Mouse (Mus musculus) kidney, postnatal 4 days (tissue): ENCODE data around the gene Nt5c2.

ENCODE experiments used
- DNase-seq, 2 experiments: peaks; one replicate each; pipeline ENCODE4 v3.0.0; 2021; ENCODE audit warnings: mixed read lengths in 2 of 2

Nt5c2 gene

GRCm38 (mm10) chr19:46963440-46963839 lies 51.5 kb downstream of the Nt5c2 start:
- DNase-seq = no peak

GRCm38 (mm10) chr19:46962841-46963240 lies 52.1 kb downstream of the Nt5c2 start:
- DNase-seq = peak in 1 of 2 experiments; percentile 26

DNA sequence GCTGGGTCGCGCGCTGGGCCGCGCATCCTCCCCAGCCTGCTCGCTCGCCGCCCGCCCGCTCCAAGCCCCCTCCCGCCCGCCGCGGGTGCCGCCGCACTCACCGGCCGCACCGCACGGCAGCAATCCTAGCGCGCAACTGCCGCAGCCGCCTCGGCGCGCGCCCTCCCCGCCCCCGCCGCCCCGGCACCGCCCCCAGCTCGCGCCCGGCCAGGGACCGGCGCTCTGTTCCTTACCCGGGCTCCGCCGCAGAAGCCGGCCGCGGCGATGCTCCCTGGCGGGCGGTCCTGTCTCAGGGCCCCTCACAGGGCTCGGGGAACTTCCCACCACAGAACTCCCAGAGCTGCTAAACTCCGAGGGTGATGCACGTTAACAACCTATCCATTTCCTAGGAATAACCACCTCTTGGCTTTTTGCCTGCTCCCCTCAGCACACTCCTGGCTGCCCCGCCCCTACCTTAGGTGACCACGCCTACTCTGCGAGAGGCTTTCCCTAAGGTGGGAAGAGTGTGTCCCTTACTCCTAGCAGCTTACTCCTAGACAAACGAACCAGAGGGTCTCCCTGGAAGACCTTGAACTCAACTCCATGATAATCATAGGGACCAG lies 52.7 kb downstream of the Nt5c2 start:
- DNase-seq = peak; percentile 85 to 92

- DNase-seq = peak; percentile 85 to 90
These were observed 53.3 kb downstream of the Nt5c2 start for GRCm38 (mm10) chr19:46961652-46962051.

GRCm38 (mm10) chr19:46961047-46961651 lies 53.8 kb downstream of the Nt5c2 start:
- DNase-seq = no peak

GRCm38 (mm10) chr19:46960101-46961046 lies 54.6 kb downstream of the Nt5c2 start:
- no peak for DNase-seq

GRCm38 (mm10) chr19:46959536-46959935 lies 55.4 kb downstream of the Nt5c2 start:
- no peak for DNase-seq

DNA sequence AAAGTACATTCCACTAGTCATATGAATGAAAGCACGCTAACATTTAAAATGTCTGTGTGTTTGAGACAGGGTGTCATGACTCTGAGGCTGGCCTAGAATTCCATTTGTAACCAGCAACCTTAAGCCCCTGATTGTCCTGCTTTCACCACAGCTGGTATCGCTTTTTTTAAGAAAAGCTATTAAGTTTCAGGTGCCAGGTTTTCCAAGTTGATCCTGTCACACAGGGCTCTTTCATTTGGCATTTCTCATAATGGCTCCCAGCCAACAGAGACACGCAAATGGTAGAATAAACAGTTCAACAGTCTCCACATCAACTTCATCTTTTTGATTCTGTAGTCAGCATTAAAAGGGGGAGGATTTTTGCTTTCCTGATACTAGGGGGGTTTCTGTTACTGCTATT lies 56.4 kb downstream of the Nt5c2 start:
- DNase-seq = no peak

- no peak for DNase-seq
These were observed 57.0 kb downstream of the Nt5c2 start for GRCm38 (mm10) chr19:46957971-46958370.

DNA sequence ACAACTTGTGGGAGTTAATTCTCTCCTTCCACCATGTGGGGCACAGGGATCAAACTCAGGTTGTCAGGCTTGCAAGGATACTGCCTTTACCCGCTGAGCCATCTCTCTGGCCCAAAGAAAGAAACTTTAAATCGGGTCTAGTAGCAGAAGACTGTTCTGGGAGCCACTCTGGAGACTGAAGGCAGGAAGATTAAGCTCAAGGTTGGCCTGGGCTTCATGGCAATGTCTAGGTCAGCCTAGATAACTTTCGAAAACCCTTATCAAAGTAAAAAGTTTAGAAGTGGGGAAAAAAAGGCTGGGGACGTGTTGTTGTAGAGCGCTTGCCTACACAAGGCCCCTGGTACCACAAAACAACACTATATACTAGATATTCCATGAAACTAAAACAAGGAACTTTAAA lies 58.0 kb downstream of the Nt5c2 start:
- DNase-seq = no peak

- no peak for DNase-seq
These were observed 58.5 kb downstream of the Nt5c2 start for GRCm38 (mm10) chr19:46956410-46956809.

DNA sequence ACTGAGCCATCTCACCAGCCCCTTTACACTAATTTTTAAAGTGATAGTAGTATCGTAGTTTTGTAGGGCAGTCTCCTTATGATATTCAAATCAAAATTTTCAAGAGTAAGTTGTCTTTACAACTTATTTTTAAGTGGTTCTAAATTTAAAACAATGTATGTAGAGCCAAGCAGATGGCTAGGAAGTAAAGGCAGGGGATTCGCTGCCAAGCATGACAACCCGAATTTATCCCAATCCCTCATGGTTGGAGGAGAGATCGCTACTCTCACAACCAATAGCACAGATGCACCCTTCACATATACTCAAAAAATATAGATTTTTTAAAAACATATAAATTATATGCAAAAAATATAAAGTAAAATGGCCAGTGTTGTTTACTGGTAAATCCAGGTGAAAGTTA lies 59.3 kb downstream of the Nt5c2 start:
- no peak for DNase-seq

- no peak for DNase-seq
These were observed 61.4 kb downstream of the Nt5c2 start for GRCm38 (mm10) chr19:46953536-46953935.

GRCm38 (mm10) chr19:46952986-46953385 lies 62.0 kb downstream of the Nt5c2 start:
- DNase-seq = no peak

GRCm38 (mm10) chr19:46944341-46944740 lies 70.6 kb downstream of the Nt5c2 start:
- DNase-seq = no peak

- DNase-seq = no peak
These were observed 77.8 kb downstream of the Nt5c2 start for GRCm38 (mm10) chr19:46937173-46937572.

- no peak for DNase-seq
These were observed 80.9 kb downstream of the Nt5c2 start for GRCm38 (mm10) chr19:46934025-46934424.

DNA sequence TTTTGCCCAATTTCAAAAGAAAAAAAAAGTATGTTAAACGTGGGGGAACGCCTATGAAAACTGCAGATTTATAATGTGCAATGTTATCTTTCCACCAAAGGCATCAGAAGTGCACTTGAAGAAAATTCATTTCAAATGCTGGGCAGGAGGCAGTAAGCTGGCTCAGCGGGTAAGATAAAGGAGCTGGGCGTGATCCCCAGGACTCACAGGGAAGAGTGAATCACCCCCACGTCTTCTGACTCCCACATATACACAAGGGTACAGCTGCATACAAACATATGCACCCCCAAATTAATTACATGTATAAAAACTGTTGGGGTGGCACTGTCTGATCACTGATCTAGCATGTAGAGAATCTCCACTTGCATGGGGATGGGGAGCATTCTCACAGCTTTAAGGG lies 82.3 kb downstream of the Nt5c2 start:
- DNase-seq = no peak

DNA sequence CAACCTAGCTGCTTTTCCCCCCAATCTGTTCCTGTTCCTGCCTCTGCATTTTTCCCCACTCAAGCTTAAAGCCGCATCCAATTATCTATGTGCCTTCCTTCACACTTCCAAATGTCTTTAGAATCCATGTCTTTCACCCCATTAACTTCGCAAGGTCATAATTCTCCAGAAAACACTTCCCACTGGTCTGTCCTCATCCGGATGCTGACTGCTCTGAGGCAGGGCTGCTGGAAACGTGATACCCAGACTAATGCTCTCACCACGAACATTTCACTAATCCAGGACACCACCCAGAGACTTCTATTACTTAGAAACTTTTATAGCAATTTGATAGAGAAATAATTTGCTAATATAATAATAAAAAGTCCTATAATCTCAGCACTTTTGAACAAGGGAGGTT lies 84.9 kb downstream of the Nt5c2 start:
- no peak for DNase-seq

- peak; percentile 78 to 86 for DNase-seq
These were observed 85.8 kb downstream of the Nt5c2 start for GRCm38 (mm10) chr19:46929044-46929587.

GRCm38 (mm10) chr19:46928136-46928535 lies 86.8 kb downstream of the Nt5c2 start:
- DNase-seq = no peak

DNA sequence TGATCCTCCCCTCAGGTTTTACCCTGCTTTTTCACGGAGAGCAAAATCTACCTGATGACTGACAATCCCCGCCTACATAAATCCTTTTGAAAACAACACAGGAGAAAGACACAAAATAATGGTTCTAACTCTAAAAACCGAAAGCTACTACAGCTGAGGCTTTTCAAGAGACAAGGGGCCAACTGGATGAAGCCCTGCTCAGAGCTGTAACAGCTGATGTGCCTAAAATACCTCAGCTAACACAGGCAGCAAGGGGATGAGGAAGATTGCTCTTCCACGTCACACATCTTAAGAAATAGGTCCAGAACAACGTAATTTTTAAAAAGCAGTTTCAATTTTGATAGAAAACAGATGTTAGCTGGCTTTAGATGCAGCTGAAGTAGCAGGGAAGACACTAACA lies 88.0 kb downstream of the Nt5c2 start:
- DNase-seq = peak in 1 of 2 experiments; percentile 22

- peak in 1 of 2 experiments; percentile 10 for DNase-seq
These were observed 88.6 kb downstream of the Nt5c2 start for GRCm38 (mm10) chr19:46926357-46926756.
